In genomic region chr6:48702601-48703000, GRCm38 (mm10) we compare ENCODE assay signal across 18 mouse cellular contexts. TPM values are rescaled to one million over a fixed set of nuclear protein-coding genes. Genes with fewer than 3 reads are reported as not detected.
DNase-seq lines count a peak whose midpoint lies in the region; ATAC-seq and TF ChIP-seq lines count a peak whose summit lies in the region.
"Had no signal": no experiment of that assay in that cellular context is flagged by ENCODE, and none has a peak within 500 bp of the region (broad histone marks: within the 10 kb centered on the region; RNA-seq: fewer than 3 reads in every experiment).

No protein-coding gene starts in this region.

- ATAC-seq in heart, embryonic 15.5 days (replicated peaks; ENCODE audit: insufficient number of reproducible peaks, insufficient read depth, low FRiP score, low read depth): no peak
- no peak for ATAC-seq in kidney, postnatal 0 days (replicated peaks; ENCODE audit: low FRiP score, low read depth)
- ATAC-seq in monocyte, adult 5-6 weeks (replicated peaks; ENCODE audit: insufficient number of reproducible peaks, low FRiP score, low TSS enrichment, poor library complexity, severe bottlenecking): no peak
- ATAC-seq: forebrain, embryonic 13.5 days; inflammation-experienced regulatory T-cells, adult 6 months had no signal

- in situ Hi-C loops in CH12.LX (cut with MboI; ENCODE audit: low pct_ligation_motif_present, low pct_unique_long_range_greater_than_20kb, low sequenced_read_pairs): loop anchor here (5.0 kb wide), 1 partner anchor 35 kb away; the partner anchor contains the start of gene Gimap1

- intact Hi-C loops in heart, postnatal 10 days (cut with DNase I): no loop called here

- H3K4me2 ChIP-seq in heart, embryonic 15.5 days: no peak overlapping the region
- no peak overlapping the region for H3K4me2 ChIP-seq in kidney, postnatal 0 days (ENCODE audit: low read length)
- H3K4me2 ChIP-seq in CH12.LX (ENCODE audit: insufficient read depth, low read depth, poor library complexity, severe bottlenecking): no peak overlapping the region
- H3K4me2 ChIP-seq: forebrain, embryonic 13.5 days; neural tube, embryonic 13.5 days had no signal

- H3K27ac ChIP-seq in heart, embryonic 15.5 days: peak overlapping the region; percentile 55
- 0 out of 2 replicates have a peak overlapping the region, but pooled peaks have one; percentile 19 for H3K27ac ChIP-seq in kidney, postnatal 0 days
- peak overlapping the region; percentile 98 for H3K27ac ChIP-seq in CH12.LX (ENCODE audit: insufficient read depth, low read depth)
- H3K27ac ChIP-seq: forebrain, embryonic 13.5 days; liver, embryonic 14.5 days; macrophage; neural tube, embryonic 13.5 days had no signal

- peak; percentile 67 for TF ChIP-seq CTCF in kidney, postnatal 0 days (IDR thresholded peaks at IDR 0.05; ENCODE audit: low read depth)
- peak in 1 of 2 experiments; percentile 65; a peak in 2 of 4 replicates for TF ChIP-seq CTCF in CH12.LX (conservative IDR thresholded peaks at IDR 0.05 in 1 of 2, IDR thresholded peaks at IDR 0.05 in 1 of 2; ENCODE audit: low read depth in 2 of 2, low read length in 2 of 2)

- H3K9me3 ChIP-seq in heart, embryonic 15.5 days (replicated peaks): no peaks in the 10 kb centered on the region
- H3K9me3 ChIP-seq in kidney, postnatal 0 days (replicated peaks; ENCODE audit: low read length): no peaks in the 10 kb centered on the region
- no peaks in the 10 kb centered on the region for H3K9me3 ChIP-seq in CH12.LX (replicated peaks; ENCODE audit: low read length)
- H3K9me3 ChIP-seq: forebrain, embryonic 13.5 days; neural tube, embryonic 13.5 days had no signal

- no peak for TF ChIP-seq POLR2A in CH12.LX (IDR thresholded peaks at IDR 0.05; ENCODE audit: low read depth, low read length)

- dilution Hi-C loops in CH12.LX (cut with MboI; ENCODE audit: extremely low pct_ligation_motif_present, extremely low pct_unique_long_range_greater_than_20kb, low sequenced_read_pairs): no loop called here

- H3K27me3 ChIP-seq in heart, embryonic 15.5 days: no peaks in the 10 kb centered on the region
- no peaks in the 10 kb centered on the region for H3K27me3 ChIP-seq in kidney, postnatal 0 days (ENCODE audit: insufficient read depth, low read length)
- no peaks in the 10 kb centered on the region for H3K27me3 ChIP-seq in CH12.LX (replicated peaks)
- H3K27me3 ChIP-seq: forebrain, embryonic 13.5 days; neural tube, embryonic 13.5 days had no signal

- no peaks in the 10 kb centered on the region for H3K36me3 ChIP-seq in heart, embryonic 15.5 days
- H3K36me3 ChIP-seq in kidney, postnatal 0 days (ENCODE audit: insufficient read depth, low read length): peaks cover 3% of the 10 kb centered on the region; the same call in 1 of the 2 replicates
- peaks cover 36 to 57% of the 10 kb centered on the region in 2 experiments for H3K36me3 ChIP-seq in CH12.LX (replicated peaks in 1 of 2; ENCODE audit: control insufficient read depth in 1 of 2, insufficient read depth in 1 of 2, low read length in 1 of 2)
- H3K36me3 ChIP-seq: neural tube, embryonic 13.5 days had no signal

- H3K9ac ChIP-seq in heart, embryonic 15.5 days: no peak overlapping the region
- no peak overlapping the region for H3K9ac ChIP-seq in kidney, postnatal 0 days (ENCODE audit: low read depth, low read length)
- no peak overlapping the region for H3K9ac ChIP-seq in CH12.LX (ENCODE audit: insufficient read depth, low read depth)
- H3K9ac ChIP-seq: forebrain, embryonic 13.5 days; liver, embryonic 14.5 days; neural tube, embryonic 13.5 days had no signal

- no peak for DNase-seq in heart, postnatal 10 days
- no peak for DNase-seq in kidney, postnatal 0 days (ENCODE audit: low spot score)
- no peak for DNase-seq in kidney, postnatal 10 days
- no peak for DNase-seq in CH12.LX (ENCODE audit: extremely low read depth)
- peak; percentile 19 for DNase-seq in ZHBTc4 (ENCODE audit: low read depth, low spot score)
- DNase-seq: adrenal gland, postnatal 10 days; cerebellum, adult 9-10 months; heart, postnatal 36 days; midbrain, embryonic 14.5 days had no signal

- H3K79me2 ChIP-seq in CH12.LX (replicated peaks; ENCODE audit: control insufficient read depth, extremely low read depth, insufficient read depth, poor library complexity, severe bottlenecking): peaks cover 43% of the 10 kb centered on the region

- WGBS in heart, embryonic 15.5 days: 61% methylated on average over 5 of the region's 5 CpGs
- 73% methylated on average over 5 of the region's 5 CpGs for WGBS in kidney, postnatal 0 days

- TF ChIP-seq EP300 in CH12.LX (IDR thresholded peaks at IDR 0.05; ENCODE audit: low read length): no peak

- TF ChIP-seq RAD21 in CH12.LX (IDR thresholded peaks at IDR 0.05; ENCODE audit: low read depth, low read length): peak; percentile 51

- no peak overlapping the region for H3K4me3 ChIP-seq in heart, embryonic 15.5 days
- H3K4me3 ChIP-seq in kidney, postnatal 0 days (replicated peaks; ENCODE audit: low read depth, low read length): no peak overlapping the region
- H3K4me3 ChIP-seq in CH12.LX (replicated peaks in 1 of 3; ENCODE audit: low read depth in 2 of 3, low read length in 2 of 3, poor library complexity in 1 of 3): no peak overlapping the region
- H3K4me3 ChIP-seq: forebrain, embryonic 13.5 days; neural tube, embryonic 13.5 days had no signal

- no peaks in the 10 kb centered on the region for H3K4me1 ChIP-seq in heart, embryonic 15.5 days (replicated peaks)
- no peaks in the 10 kb centered on the region for H3K4me1 ChIP-seq in kidney, postnatal 0 days (replicated peaks; ENCODE audit: insufficient read depth, low read length)
- peaks cover 43 to 86% of the 10 kb centered on the region in 2 experiments for H3K4me1 ChIP-seq in CH12.LX (ENCODE audit: control insufficient read depth in 1 of 2, insufficient read depth in 2 of 2)
- H3K4me1 ChIP-seq: forebrain, embryonic 13.5 days; neural tube, embryonic 13.5 days had no signal

TF ChIP-seq in CH12.LX, 34 proteins besides CTCF, POLR2A, EP300 and RAD21:
- TF ChIP-seq PAX5 (IDR thresholded peaks at IDR 0.05; ENCODE audit: low read length) (no peak), SMC3 (IDR thresholded peaks at IDR 0.05; ENCODE audit: low read depth, low read length) (peak; percentile 64)

RNA-seq across cellular contexts. Expression of gene Gimap6, which starts 5.4 kb away (rescaled TPM):
- 32.3 and 35.6 TPM in 2 replicates for polyA plus RNA-seq in heart, embryonic 15.5 days (2015; fragmentation: Nextera tagmentation; extraction: Ambion mirVana)
- 10 to 100 TPM; 73.8 to 74.5 TPM for total RNA-seq in heart, postnatal 10 days (2021)
- polyA plus RNA-seq in kidney, postnatal 0 days (2015; fragmentation: Nextera tagmentation; extraction: Ambion mirVana): 60.1 and 60.6 TPM in 2 replicates
- total RNA-seq in CH12.LX (2012; rRNA removed): 78.1 and 88.9 TPM in 2 replicates
- total RNA-seq in CH12.LX (2014; rRNA removed): 128 and 158 TPM in 2 replicates
- 87.9 and 97.2 TPM in 2 replicates for polyA plus RNA-seq in CH12.LX (2012; ENCODE audit: insufficient read length, low read depth)
- total RNA-seq in monocyte, adult 5-6 weeks (2017): 355 to 968 TPM (median 415 TPM) in 3 replicates

RNA-seq across cellular contexts. Expression of gene Gm28053, which starts 15.8 kb away (rescaled TPM):
- polyA plus RNA-seq in heart, embryonic 15.5 days (2015; fragmentation: Nextera tagmentation; extraction: Ambion mirVana): 3.3 and 4.6 TPM in 2 replicates
- total RNA-seq in heart, postnatal 10 days (2021): 1 to 10 TPM; 5.0 to 6.6 TPM
- polyA plus RNA-seq in kidney, postnatal 0 days (2015; fragmentation: Nextera tagmentation; extraction: Ambion mirVana): 2.7 and 3.2 TPM in 2 replicates
- total RNA-seq in CH12.LX (2012; rRNA removed): 10.0 and 12.0 TPM in 2 replicates
- total RNA-seq in CH12.LX (2014; rRNA removed): 8.0 and 8.8 TPM in 2 replicates
- 22.7 and 46.9 TPM in 2 replicates for polyA plus RNA-seq in CH12.LX (2012; ENCODE audit: insufficient read length, low read depth)
- total RNA-seq in monocyte, adult 5-6 weeks (2017): 17.6 to 57.0 TPM (median 34.4 TPM) in 3 replicates
- total RNA-seq: layer of hippocampus, postnatal 10 days; left cerebral cortex, postnatal 36 days had no signal
- polyA plus RNA-seq: macrophage had no signal

RNA-seq across cellular contexts. Expression of gene Gimap7, which starts 15.8 kb away (rescaled TPM):
- 0.23 and 0.27 TPM in 2 replicates for polyA plus RNA-seq in heart, embryonic 15.5 days (2015; fragmentation: Nextera tagmentation; extraction: Ambion mirVana)
- total RNA-seq in heart, postnatal 10 days (2021): not detected
- 0.10 and 0.14 TPM in 2 replicates for polyA plus RNA-seq in kidney, postnatal 0 days (2015; fragmentation: Nextera tagmentation; extraction: Ambion mirVana)
- total RNA-seq in CH12.LX (2012; rRNA removed): 14.5 and 16.3 TPM in 2 replicates
- total RNA-seq in CH12.LX (2014; rRNA removed): 4.2 and 4.3 TPM in 2 replicates
- 7.0 and 7.1 TPM in 2 replicates for polyA plus RNA-seq in CH12.LX (2012; ENCODE audit: insufficient read length, low read depth)
- total RNA-seq in monocyte, adult 5-6 weeks (2017): 67.2 to 199 TPM (median 74.1 TPM) in 3 replicates
- total RNA-seq: layer of hippocampus, postnatal 10 days; left cerebral cortex, postnatal 36 days had no signal
- polyA plus RNA-seq: forebrain, embryonic 13.5 days; midbrain, embryonic 14.5 days; neural tube, embryonic 13.5 days had no signal

RNA-seq across cellular contexts. Expression of gene Gimap4, which starts 18.3 kb away (rescaled TPM):
- 23.5 and 27.1 TPM in 2 replicates for polyA plus RNA-seq in heart, embryonic 15.5 days (2015; fragmentation: Nextera tagmentation; extraction: Ambion mirVana)
- 10 to 100 TPM; 46.9 to 57.4 TPM for total RNA-seq in heart, postnatal 10 days (2021)
- 71.3 and 75.4 TPM in 2 replicates for polyA plus RNA-seq in kidney, postnatal 0 days (2015; fragmentation: Nextera tagmentation; extraction: Ambion mirVana)
- total RNA-seq in CH12.LX (2012; rRNA removed) (113 and 144 TPM in 2 replicates), CH12.LX (2014; rRNA removed) (264 and 316 TPM in 2 replicates)
- polyA plus RNA-seq in CH12.LX (2012; ENCODE audit: insufficient read length, low read depth): 203 and 274 TPM in 2 replicates
- total RNA-seq in monocyte, adult 5-6 weeks (2017): 697 to 2,222 TPM (median 742 TPM) in 3 replicates

RNA-seq across cellular contexts. Expression of gene Gimap9, which starts 26.7 kb away (rescaled TPM):
- 7.9 and 10.3 TPM in 2 replicates for polyA plus RNA-seq in heart, embryonic 15.5 days (2015; fragmentation: Nextera tagmentation; extraction: Ambion mirVana)
- total RNA-seq in heart, postnatal 10 days (2021): 1 to 10 TPM; 6.0 to 7.5 TPM
- 13.7 and 15.2 TPM in 2 replicates for polyA plus RNA-seq in kidney, postnatal 0 days (2015; fragmentation: Nextera tagmentation; extraction: Ambion mirVana)
- 31.0 and 38.5 TPM in 2 replicates for total RNA-seq in CH12.LX (2012; rRNA removed)
- total RNA-seq in CH12.LX (2014; rRNA removed): 75.1 and 83.9 TPM in 2 replicates
- 43.4 and 46.1 TPM in 2 replicates for polyA plus RNA-seq in CH12.LX (2012; ENCODE audit: insufficient read length, low read depth)
- total RNA-seq in monocyte, adult 5-6 weeks (2017): 104 to 288 TPM (median 141 TPM) in 3 replicates

Comparison
In these comparisons a context has a peak if more than half of its experiments do, and no peak if none do; other contexts are left out.
1. H3K27ac ChIP-seq: peak in every context shown above with its lines; median percentile 98 in CH12.LX; 55 in heart, embryonic 15.5 days; 19 in kidney, postnatal 0 days.
2. RNA of gene Gimap7, which starts 15.8 kb away (total RNA-seq): 67.2 to 199 TPM in monocyte, adult 5-6 weeks and 4.2 to 16.3 TPM in CH12.LX; not detected in heart, postnatal 10 days; every median in the first group is over 4 times any median in the second.